Mouse (Mus musculus): ENCODE results near the gene Crhbp.

DNA sequence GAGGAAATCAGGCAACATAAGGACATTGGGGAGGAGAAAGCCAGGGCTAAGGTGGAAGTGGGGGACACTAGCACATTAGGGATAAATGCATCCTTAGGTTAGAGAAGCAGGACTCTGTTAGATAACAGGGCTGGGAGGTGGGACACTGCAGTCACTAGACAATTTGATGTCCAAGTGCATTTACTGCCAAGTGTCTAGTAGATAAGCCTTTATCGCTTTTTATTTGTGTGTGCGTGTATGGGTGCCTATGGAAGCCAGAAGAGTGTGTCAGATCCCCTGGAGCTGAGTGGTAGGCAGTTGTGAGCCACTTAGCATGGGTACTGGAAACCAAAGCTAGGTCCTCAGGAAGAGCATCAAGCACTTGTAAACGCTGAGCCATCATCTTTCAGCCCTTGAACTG lies 29.6 kb upstream of the Crhbp start:
- TF ChIP-seq CTCF (IDR thresholded peaks at IDR 0.05), result no peak
- no peak for TF ChIP-seq POLR2A (IDR thresholded peaks at IDR 0.05; ENCODE audit: insufficient read depth, low read depth, low read length)
- TF ChIP-seq EP300 (IDR thresholded peaks at IDR 0.05; ENCODE audit: insufficient read depth, low read depth, low read length), result no peak

Measured in heart, adult 2 months (tissue).